ENCODE assay signal across 18 mouse cellular contexts in genomic region chrX:153451946-153452345, GRCm38 (mm10). TPM values are rescaled to one million over a fixed set of nuclear protein-coding genes. Genes with fewer than 3 reads are reported as not detected.
DNase-seq lines count a peak whose midpoint lies in the region; ATAC-seq and TF ChIP-seq lines count a peak whose summit lies in the region.
"Had no signal": no experiment of that assay in that cellular context is flagged by ENCODE, and none has a peak within 500 bp of the region (broad histone marks: within the 10 kb centered on the region; RNA-seq: fewer than 3 reads in every experiment).

No protein-coding gene starts in this region.

- TF ChIP-seq EP300 in MEL (IDR thresholded peaks at IDR 0.05; ENCODE audit: low read depth in 1 of 2, low read length in 2 of 2), result no peak

- no peak overlapping the region for H3K4me3 ChIP-seq in MEL (ENCODE audit: control insufficient read depth in 1 of 2, insufficient read depth in 1 of 2, low read depth in 2 of 2, low read length in 2 of 2)
- H3K4me3 ChIP-seq: embryonic facial prominence, embryonic 10.5 days; hindbrain, embryonic 10.5 days; intestine, embryonic 15.5 days had no signal

- no peaks in the 10 kb centered on the region for H3K9me3 ChIP-seq in MEL (replicated peaks; ENCODE audit: insufficient read depth, low read length)
- H3K9me3 ChIP-seq: embryonic facial prominence, embryonic 10.5 days; hindbrain, embryonic 10.5 days; intestine, embryonic 15.5 days had no signal

- no peak for TF ChIP-seq CTCF in MEL (IDR thresholded peaks at IDR 0.05 in 2 of 3, conservative IDR thresholded peaks at IDR 0.05 in 1 of 3; ENCODE audit: control insufficient read depth in 1 of 3, insufficient read depth in 1 of 3, low read depth in 2 of 3, low read length in 3 of 3, poor library complexity in 1 of 3, severe bottlenecking in 1 of 3)

- no peaks in the 10 kb centered on the region for H3K79me2 ChIP-seq in MEL (ENCODE audit: control insufficient read depth, insufficient read depth, low read length, poor library complexity)

- TF ChIP-seq POLR2A in MEL (IDR thresholded peaks at IDR 0.05; ENCODE audit: control insufficient read depth in 1 of 2, insufficient read depth in 1 of 2, low read depth in 1 of 2, low read length in 2 of 2, poor library complexity in 1 of 2), result no peak

- TF ChIP-seq RAD21 in MEL (IDR thresholded peaks at IDR 0.05; ENCODE audit: low read depth, low read length), result no peak

- DNase-seq in 416B (ENCODE audit: low read depth) (peak; percentile 24), MEL (ENCODE audit: low read depth, low spot score) (peak; percentile 24)
- DNase-seq in adrenal gland, postnatal 10 days, result peak; percentile 19
- no peak for DNase-seq in right cerebral cortex, adult 2 months (ENCODE audit: low spot score in 2 of 2)
- DNase-seq in kidney, postnatal 10 days, result no peak
- no peak for DNase-seq in right cerebral cortex, postnatal 14 days
- DNase-seq: cerebellum, adult 18-20 months; cerebellum, adult 9-11 months; cerebellum, postnatal 36 days; gastrocnemius, postnatal 10 days; heart, adult 18-20 months; kidney, adult 18-20 months had no signal

- H3K36me3 ChIP-seq in MEL (ENCODE audit: control insufficient read depth in 1 of 2, insufficient read depth in 2 of 2, low read length in 2 of 2), result no peaks in the 10 kb centered on the region
- H3K36me3 ChIP-seq: embryonic facial prominence, embryonic 10.5 days; hindbrain, embryonic 10.5 days; intestine, embryonic 15.5 days had no signal

- no peak overlapping the region for H3K27ac ChIP-seq in MEL (ENCODE audit: control insufficient read depth, low read depth, low read length)
- H3K27ac ChIP-seq: embryonic facial prominence, embryonic 10.5 days; hindbrain, embryonic 10.5 days; hindbrain, embryonic 14.5 days; intestine, embryonic 15.5 days had no signal

- ATAC-seq in common myeloid progenitor, adult 5-6 weeks (replicated peaks; ENCODE audit: low read depth, poor library complexity, severe bottlenecking), result peak; percentile 56; the same call in 1 of the 2 replicates
- ATAC-seq: forebrain, embryonic 14.5 days; intestine, embryonic 15.5 days had no signal

- no peaks in the 10 kb centered on the region for H3K4me1 ChIP-seq in MEL (ENCODE audit: control insufficient read depth in 1 of 2, insufficient read depth in 2 of 2, low read length in 2 of 2)
- H3K4me1 ChIP-seq: embryonic facial prominence, embryonic 10.5 days; hindbrain, embryonic 10.5 days; intestine, embryonic 15.5 days had no signal

- no peaks in the 10 kb centered on the region for H3K27me3 ChIP-seq in MEL (ENCODE audit: control insufficient read depth in 1 of 2, insufficient read depth in 2 of 2, low read length in 2 of 2)
- H3K27me3 ChIP-seq: intestine, embryonic 15.5 days had no signal

- no peak overlapping the region for H3K9ac ChIP-seq in MEL (ENCODE audit: control insufficient read depth, low read depth, low read length, poor library complexity, severe bottlenecking)
- H3K9ac ChIP-seq: hindbrain, embryonic 14.5 days; intestine, embryonic 15.5 days had no signal

TF ChIP-seq in MEL, 35 proteins besides CTCF, POLR2A, EP300 and RAD21:
- TF ChIP-seq BHLHE40 (IDR thresholded peaks at IDR 0.05; ENCODE audit: borderline replicate concordance, low read depth, low read length), result no peak
- no peak for TF ChIP-seq ZMIZ1 (IDR thresholded peaks at IDR 0.05; ENCODE audit: low read depth, low read length)
- TF ChIP-seq RCOR1 (IDR thresholded peaks at IDR 0.05; ENCODE audit: low read depth, low read length), result no peak
- no peak for TF ChIP-seq CHD1 (IDR thresholded peaks at IDR 0.05; ENCODE audit: low read depth, low read length)
- no peak for TF ChIP-seq TAL1 (IDR thresholded peaks at IDR 0.05; ENCODE audit: low read length)
- no peak for TF ChIP-seq USF1 (IDR thresholded peaks at IDR 0.05; ENCODE audit: low read depth, low read length)
- no peak for TF ChIP-seq MYC (IDR thresholded peaks at IDR 0.05; ENCODE audit: low read depth, low read length)
- TF ChIP-seq ZKSCAN1 (IDR thresholded peaks at IDR 0.05; ENCODE audit: low read depth, low read length), result no peak
- TF ChIP-seq ETS1 (IDR thresholded peaks at IDR 0.05; ENCODE audit: low read depth, low read length), result no peak

RNA-seq across cellular contexts. Expression of gene Ubqln2, which starts 46.1 kb away (rescaled TPM):
- 4.2 TPM in 2 replicates for total RNA-seq in MEL (2012; rRNA removed)
- 10 to 100 TPM in 1 of 2 experiments, not detected in 1; 10.1 TPM for polyA plus RNA-seq in MEL (2012; ENCODE audit: insufficient read depth in 1 of 2, insufficient read length in 2 of 2, low read depth in 1 of 2, low replicate concordance in 2 of 2, missing spikeins in 1 of 2)
- total RNA-seq in adrenal gland, postnatal 10 days (2021), result 10 to 100 TPM; 42.2 to 43.1 TPM
- 9.7 and 18.1 TPM in 2 replicates for total RNA-seq in common myeloid progenitor, adult 5-6 weeks (2017)

Comparison
In these comparisons a context has a peak if more than half of its experiments do, and no peak if none do; other contexts are left out.
1. DNase-seq: peak in 416B (single experiment), MEL (single experiment) and adrenal gland, postnatal 10 days (single experiment); none in right cerebral cortex, adult 2 months (0 of 2), kidney, postnatal 10 days (single experiment) and right cerebral cortex, postnatal 14 days (single experiment).